Mouse (Mus musculus) ovary, adult 18-20 months (tissue): ENCODE data around the gene Ccni.

ENCODE experiments used
- DNase-seq: peaks from one replicate; pipeline ENCODE4 v3.0.0; 2022; ENCODE audit warnings: low spot score, mixed read lengths

The Ccni gene

DNA sequence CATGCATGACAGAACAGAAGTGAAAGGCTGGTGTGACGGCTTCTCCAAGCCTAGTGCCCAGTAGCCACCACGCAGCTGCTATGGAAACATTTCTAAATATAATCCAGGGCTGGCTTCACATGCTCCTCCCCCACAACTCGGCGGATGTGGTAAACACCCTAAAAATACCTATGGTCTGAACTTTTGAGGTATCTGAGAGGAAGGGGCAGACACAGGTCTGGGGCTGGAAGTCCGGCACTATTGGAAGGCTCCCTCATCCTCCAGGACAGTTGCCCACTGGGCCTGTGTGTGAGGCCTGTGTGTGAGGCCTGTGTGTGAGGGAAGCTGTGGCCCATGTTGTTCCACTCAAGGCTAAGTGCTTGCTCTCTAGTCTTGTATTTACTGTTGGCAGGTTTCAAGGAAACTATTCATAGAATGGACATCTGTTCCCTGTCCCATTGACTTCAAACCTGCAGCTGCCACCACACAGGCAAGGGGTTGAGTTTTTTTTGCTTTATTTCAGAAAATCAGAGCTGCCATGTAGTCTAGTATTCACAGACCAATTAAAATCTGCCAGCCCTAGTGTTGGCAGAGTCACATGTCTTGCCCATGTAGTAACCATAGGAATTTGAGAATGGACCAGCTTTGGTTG, 69.2 kb downstream of the Ccni start:
- DNase-seq = no peak

- no peak for DNase-seq
These were observed 70.8 kb downstream of the Ccni start for GRCm38 (mm10) chr5:93135368-93136107.

DNA sequence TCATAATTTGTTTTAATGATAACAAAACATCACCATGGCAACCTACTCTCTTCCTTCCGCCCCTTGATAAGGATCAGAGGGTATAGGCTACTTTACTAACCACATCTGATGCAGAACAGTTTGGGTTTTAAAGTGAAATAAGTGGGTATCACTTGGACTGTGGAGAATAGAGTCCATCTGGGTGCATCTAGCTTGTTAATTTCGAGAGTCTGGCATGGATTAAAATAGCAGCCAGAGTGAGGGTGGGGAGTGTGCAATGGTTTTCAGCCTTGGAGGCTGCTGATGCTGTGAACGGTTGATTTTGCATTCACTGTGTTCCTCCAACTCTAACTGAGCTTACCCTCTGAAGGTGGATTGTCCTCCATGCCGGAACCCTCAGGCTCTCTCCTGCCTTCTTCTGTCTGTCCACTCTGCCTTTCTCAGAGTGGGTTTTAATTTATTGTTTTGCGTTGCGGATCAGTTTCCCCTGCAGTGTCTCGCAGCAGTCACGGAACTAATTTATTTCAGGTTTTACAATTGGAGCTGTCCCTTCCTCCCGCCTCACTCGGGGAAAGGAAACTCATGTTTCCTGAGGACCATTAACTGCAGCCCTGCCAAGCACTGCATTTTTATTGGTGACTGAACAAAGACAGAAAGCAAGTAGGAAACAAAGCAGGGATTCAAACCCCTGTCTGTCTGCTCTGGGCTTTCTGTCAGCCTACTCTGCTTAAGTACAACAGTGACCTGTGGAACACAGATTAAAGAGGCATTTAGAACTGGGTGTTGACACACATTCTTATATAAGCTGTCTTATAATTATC, 72.7 kb downstream of the Ccni start:
- DNase-seq = no peak
